Mouse (Mus musculus): ENCODE measurements at regions not wholly inside any gene's neighbourhood (a gene's known extent, or its start where the extent isn't known, plus 50 kb on each side); places are given as distances from the start of the nearest gene placed in this dataset.

GRCm38 (mm10) chr8:49387587-49387986, 543.8 kb upstream of the Tenm3 start:
- H3K27ac ChIP-seq (ENCODE audit: low read depth, low read length): no peak overlapping the region
- no peak for ATAC-seq
- no peak overlapping the region for H3K4me2 ChIP-seq (replicated peaks; ENCODE audit: low read depth)
- no peaks in the 10 kb centered on the region for H3K4me1 ChIP-seq (replicated peaks; ENCODE audit: control insufficient read depth, insufficient read depth, low read length)
- WGBS: 57% methylated on average over 2 of the region's 2 CpGs
- H3K36me3 ChIP-seq (ENCODE audit: control insufficient read depth, insufficient read depth): no peaks in the 10 kb centered on the region
- H3K9me3 ChIP-seq (ENCODE audit: control insufficient read depth): no peaks in the 10 kb centered on the region
- H3K4me3 ChIP-seq (ENCODE audit: low read depth, low read length): no peak overlapping the region
- TF ChIP-seq CTCF (IDR thresholded peaks at IDR 0.05; ENCODE audit: low read depth): no peak
- no peaks in the 10 kb centered on the region for H3K27me3 ChIP-seq (replicated peaks; ENCODE audit: control insufficient read depth, insufficient read depth, low read length)
- H3K9ac ChIP-seq (ENCODE audit: low read depth, low read length): no peak overlapping the region

DNA sequence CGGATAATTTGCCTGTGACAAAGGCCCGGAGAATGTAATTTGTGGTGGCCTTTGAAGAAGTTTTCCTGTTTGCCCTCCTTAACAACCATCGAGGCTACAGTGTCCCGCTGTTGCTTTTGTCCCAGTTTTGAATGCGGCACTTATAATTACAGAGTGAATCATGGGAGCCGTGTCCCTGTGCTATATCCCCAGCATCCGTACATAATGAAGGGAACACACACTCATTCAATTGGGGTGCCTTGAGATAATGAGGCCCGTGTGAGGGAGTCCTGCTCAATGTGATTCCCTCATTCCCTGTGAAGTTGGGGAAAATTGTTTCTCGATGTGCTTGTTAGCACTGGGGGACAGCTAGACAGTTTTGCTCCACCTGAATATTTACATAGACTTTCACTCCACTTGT, 528.9 kb upstream of the Tenm3 start:
- WGBS: 89% methylated on average over 9 of the region's 9 CpGs
- no peaks in the 10 kb centered on the region for H3K36me3 ChIP-seq (ENCODE audit: control insufficient read depth, insufficient read depth)
- no peak overlapping the region for H3K4me2 ChIP-seq (replicated peaks; ENCODE audit: low read depth)
- no peaks in the 10 kb centered on the region for H3K4me1 ChIP-seq (replicated peaks; ENCODE audit: control insufficient read depth, insufficient read depth, low read length)
- no peak overlapping the region for H3K4me3 ChIP-seq (ENCODE audit: low read depth, low read length)
- no peaks in the 10 kb centered on the region for H3K9me3 ChIP-seq (ENCODE audit: control insufficient read depth)
- ATAC-seq: no peak
- TF ChIP-seq CTCF (IDR thresholded peaks at IDR 0.05; ENCODE audit: low read depth): no peak
- H3K9ac ChIP-seq (ENCODE audit: low read depth, low read length): no peak overlapping the region
- H3K27ac ChIP-seq (ENCODE audit: low read depth, low read length): no peak overlapping the region
- H3K27me3 ChIP-seq (replicated peaks; ENCODE audit: control insufficient read depth, insufficient read depth, low read length): no peaks in the 10 kb centered on the region

DNA sequence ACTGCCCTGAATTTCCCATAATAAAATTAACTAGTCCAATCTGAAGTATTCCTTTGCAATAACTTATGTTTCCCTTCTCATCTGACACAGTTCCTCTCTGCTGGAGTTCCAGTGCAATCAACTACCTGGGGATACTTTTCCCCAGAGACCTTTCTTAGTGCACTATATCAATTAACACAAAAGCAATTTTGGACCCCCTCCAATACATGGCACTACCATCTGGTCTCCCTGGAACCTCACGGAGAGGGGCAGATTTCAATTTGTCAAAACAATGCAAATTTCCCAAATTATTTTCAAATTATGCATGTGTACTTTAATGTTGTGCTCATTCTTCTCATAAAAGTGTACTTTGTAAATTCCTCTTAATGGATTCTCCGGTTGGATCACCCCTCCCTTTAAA, 518.9 kb upstream of the Tenm3 start:
- Histone ChIP-seq H3K9ac (ENCODE audit: low read depth, low read length) (no peak overlapping the region), H3K4me2 (replicated peaks; ENCODE audit: low read depth) (no peak overlapping the region), H3K27me3 (replicated peaks; ENCODE audit: control insufficient read depth, insufficient read depth, low read length) (no peaks in the 10 kb centered on the region), H3K9me3 (ENCODE audit: control insufficient read depth) (no peaks in the 10 kb centered on the region), H3K27ac (ENCODE audit: low read depth, low read length) (no peak overlapping the region), H3K36me3 (ENCODE audit: control insufficient read depth, insufficient read depth) (no peaks in the 10 kb centered on the region), H3K4me3 (ENCODE audit: low read depth, low read length) (no peak overlapping the region), H3K4me1 (replicated peaks; ENCODE audit: control insufficient read depth, insufficient read depth, low read length) (no peaks in the 10 kb centered on the region)
- 84% methylated on average over 2 of the region's 2 CpGs for WGBS
- TF ChIP-seq CTCF (IDR thresholded peaks at IDR 0.05; ENCODE audit: low read depth): no peak
- no peak for ATAC-seq

GRCm38 (mm10) chr8:49361443-49361842, 517.7 kb upstream of the Tenm3 start:
- ATAC-seq: no peak
- WGBS: 76% methylated on average over 2 of the region's 2 CpGs
- no peaks in the 10 kb centered on the region for H3K27me3 ChIP-seq (replicated peaks; ENCODE audit: control insufficient read depth, insufficient read depth, low read length)
- H3K9me3 ChIP-seq (ENCODE audit: control insufficient read depth): no peaks in the 10 kb centered on the region
- H3K4me2 ChIP-seq (replicated peaks; ENCODE audit: low read depth): no peak overlapping the region
- H3K4me1 ChIP-seq (replicated peaks; ENCODE audit: control insufficient read depth, insufficient read depth, low read length): no peaks in the 10 kb centered on the region
- no peak overlapping the region for H3K27ac ChIP-seq (ENCODE audit: low read depth, low read length)
- H3K4me3 ChIP-seq (ENCODE audit: low read depth, low read length): no peak overlapping the region
- H3K36me3 ChIP-seq (ENCODE audit: control insufficient read depth, insufficient read depth): no peaks in the 10 kb centered on the region
- TF ChIP-seq CTCF (IDR thresholded peaks at IDR 0.05; ENCODE audit: low read depth): no peak
- no peak overlapping the region for H3K9ac ChIP-seq (ENCODE audit: low read depth, low read length)

GRCm38 (mm10) chr8:49360121-49360520, 516.4 kb upstream of the Tenm3 start:
- Histone ChIP-seq H3K36me3 (ENCODE audit: control insufficient read depth, insufficient read depth) (no peaks in the 10 kb centered on the region), H3K27me3 (replicated peaks; ENCODE audit: control insufficient read depth, insufficient read depth, low read length) (no peaks in the 10 kb centered on the region), H3K4me1 (replicated peaks; ENCODE audit: control insufficient read depth, insufficient read depth, low read length) (no peaks in the 10 kb centered on the region), H3K4me2 (replicated peaks; ENCODE audit: low read depth) (no peak overlapping the region), H3K9me3 (ENCODE audit: control insufficient read depth) (no peaks in the 10 kb centered on the region), H3K27ac (ENCODE audit: low read depth, low read length) (no peak overlapping the region), H3K9ac (ENCODE audit: low read depth, low read length) (no peak overlapping the region), H3K4me3 (ENCODE audit: low read depth, low read length) (no peak overlapping the region)
- ATAC-seq: no peak
- no peak for TF ChIP-seq CTCF (IDR thresholded peaks at IDR 0.05; ENCODE audit: low read depth)
- WGBS: 70% methylated on average over 4 of the region's 4 CpGs

- H3K4me2 ChIP-seq (replicated peaks; ENCODE audit: low read depth): no peak overlapping the region
- no peak for TF ChIP-seq CTCF (IDR thresholded peaks at IDR 0.05; ENCODE audit: low read depth)
- no peaks in the 10 kb centered on the region for H3K4me1 ChIP-seq (replicated peaks; ENCODE audit: control insufficient read depth, insufficient read depth, low read length)
- WGBS: 85% methylated on average over 9 of the region's 9 CpGs
- H3K27ac ChIP-seq (ENCODE audit: low read depth, low read length): no peak overlapping the region
- ATAC-seq: no peak
- H3K27me3 ChIP-seq (replicated peaks; ENCODE audit: control insufficient read depth, insufficient read depth, low read length): no peaks in the 10 kb centered on the region
- H3K36me3 ChIP-seq (ENCODE audit: control insufficient read depth, insufficient read depth): no peaks in the 10 kb centered on the region
- no peak overlapping the region for H3K4me3 ChIP-seq (ENCODE audit: low read depth, low read length)
- H3K9me3 ChIP-seq (ENCODE audit: control insufficient read depth): no peaks in the 10 kb centered on the region
- H3K9ac ChIP-seq (ENCODE audit: low read depth, low read length): no peak overlapping the region
These were observed 515.9 kb upstream of the Tenm3 start for GRCm38 (mm10) chr8:49359671-49360070.

DNA sequence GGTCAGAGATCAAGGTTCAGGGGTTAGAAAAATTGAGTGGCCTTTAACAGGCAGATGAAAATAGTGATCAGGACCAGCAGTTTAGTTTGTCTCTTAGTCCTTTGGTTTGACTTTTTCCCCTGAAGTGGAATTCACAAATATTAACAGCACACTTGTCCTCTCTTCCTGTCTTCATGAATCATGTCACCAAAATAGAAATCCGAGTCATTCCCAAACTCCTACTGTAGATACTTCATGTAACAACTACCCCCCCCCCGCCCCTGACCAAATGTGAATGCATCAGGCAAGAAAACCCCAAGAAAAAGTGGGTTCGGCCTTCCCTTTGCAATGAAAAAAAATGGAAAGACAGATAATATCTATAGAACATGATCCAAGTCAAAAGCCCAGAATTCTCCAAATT, 504.9 kb upstream of the Tenm3 start:
- whole genome bisulfite sequencing: 77% methylated on average over 3 of the region's 3 CpGs
- Histone ChIP-seq H3K36me3 (ENCODE audit: control insufficient read depth, insufficient read depth) (no peaks in the 10 kb centered on the region), H3K4me1 (replicated peaks; ENCODE audit: control insufficient read depth, insufficient read depth, low read length) (no peaks in the 10 kb centered on the region), H3K4me2 (replicated peaks; ENCODE audit: low read depth) (no peak overlapping the region), H3K9ac (ENCODE audit: low read depth, low read length) (no peak overlapping the region), H3K4me3 (ENCODE audit: low read depth, low read length) (no peak overlapping the region), H3K27ac (ENCODE audit: low read depth, low read length) (no peak overlapping the region), H3K9me3 (ENCODE audit: control insufficient read depth) (no peaks in the 10 kb centered on the region), H3K27me3 (replicated peaks; ENCODE audit: control insufficient read depth, insufficient read depth, low read length) (no peaks in the 10 kb centered on the region)
- no peak for ATAC-seq
- TF ChIP-seq CTCF (IDR thresholded peaks at IDR 0.05; ENCODE audit: low read depth): no peak
